Mouse (Mus musculus) B cell, adult 62 days (primary cell): ENCODE measurements around the gene Zfp944. TPM values are rescaled to one million over a fixed set of nuclear protein-coding genes. Genes with fewer than 3 reads are reported as not detected.

Experiments
- total RNA-seq: library from RNA; stranded (reverse); gene quantifications from 4 replicates; pipeline ENCODE4 v1.2.4, GENCODE M21; 2023

Gene Zfp944
- total RNA-seq: 12.0 to 15.5 TPM (median 15.0 TPM) in 4 replicates

GRCm38 (mm10) chr17:22361101-22361781 is at the start of gene Zfp944, which contains the start of gene Zfp758:
TSS of gene Zfp944 (minus strand) at chr17:22361400.
TSS of gene Zfp758 (plus strand) at chr17:22361453.

GRCm38 (mm10) chr17:22314730-22315226 is 46.4 kb downstream of the Zfp944 start, which contains the start of gene CT030661.1:
TSS of gene CT030661.1 (minus strand) at chr17:22314837.

Other genes with a start within 250 kb of the Zfp944 start
- gene Zfp947, start 195.2 kb downstream of the Zfp944 start, total RNA-seq: 0.20 to 0.36 TPM in 2 of 4 replicates, not detected in the others
- gene Zfp994, start 135.8 kb downstream of the Zfp944 start, total RNA-seq: 4.4 to 5.9 TPM (median 5.3 TPM) in 4 replicates
- gene CT030661.1, start 46.6 kb downstream of the Zfp944 start, total RNA-seq: 7.8 to 10.6 TPM (median 8.7 TPM) in 4 replicates
- 18.6 to 21.7 TPM (median 20.5 TPM) in 4 replicates for gene Zfp758, start 53 bp upstream of the Zfp944 start, total RNA-seq
- gene Zfp946, start 62.8 kb upstream of the Zfp944 start, total RNA-seq: 3.7 to 6.5 TPM (median 4.8 TPM) in 4 replicates
- gene Vmn2r111, start 212.1 kb upstream of the Zfp944 start, total RNA-seq: not detected in 4 replicates
- not detected in 4 replicates for gene Vmn2r112, start 239.6 kb upstream of the Zfp944 start, total RNA-seq